Mouse (Mus musculus) kidney, postnatal 14 days (tissue): ENCODE results near the gene Lipo1.
"Not testable (repeated sequence)": the region's sequence is repeated elsewhere in the genome, so short reads cannot be mapped to it uniquely, and the experiment has no call there.

Experiments used
- DNase-seq: peaks from one replicate; pipeline ENCODE4 v3.0.0; 2022; ENCODE audit warnings: mixed read lengths

Lipo1 gene

GRCm38 (mm10) chr19:33787359-33787758 lies at the start of gene Lipo1:
TSS of gene Lipo1 (minus strand) at chr19:33787459.
- DNase-seq = not testable (repeated sequence)

- no peak for DNase-seq
Measured at GRCm38 (mm10) chr19:33786576-33787277, 532 bp downstream of the Lipo1 start.

DNA sequence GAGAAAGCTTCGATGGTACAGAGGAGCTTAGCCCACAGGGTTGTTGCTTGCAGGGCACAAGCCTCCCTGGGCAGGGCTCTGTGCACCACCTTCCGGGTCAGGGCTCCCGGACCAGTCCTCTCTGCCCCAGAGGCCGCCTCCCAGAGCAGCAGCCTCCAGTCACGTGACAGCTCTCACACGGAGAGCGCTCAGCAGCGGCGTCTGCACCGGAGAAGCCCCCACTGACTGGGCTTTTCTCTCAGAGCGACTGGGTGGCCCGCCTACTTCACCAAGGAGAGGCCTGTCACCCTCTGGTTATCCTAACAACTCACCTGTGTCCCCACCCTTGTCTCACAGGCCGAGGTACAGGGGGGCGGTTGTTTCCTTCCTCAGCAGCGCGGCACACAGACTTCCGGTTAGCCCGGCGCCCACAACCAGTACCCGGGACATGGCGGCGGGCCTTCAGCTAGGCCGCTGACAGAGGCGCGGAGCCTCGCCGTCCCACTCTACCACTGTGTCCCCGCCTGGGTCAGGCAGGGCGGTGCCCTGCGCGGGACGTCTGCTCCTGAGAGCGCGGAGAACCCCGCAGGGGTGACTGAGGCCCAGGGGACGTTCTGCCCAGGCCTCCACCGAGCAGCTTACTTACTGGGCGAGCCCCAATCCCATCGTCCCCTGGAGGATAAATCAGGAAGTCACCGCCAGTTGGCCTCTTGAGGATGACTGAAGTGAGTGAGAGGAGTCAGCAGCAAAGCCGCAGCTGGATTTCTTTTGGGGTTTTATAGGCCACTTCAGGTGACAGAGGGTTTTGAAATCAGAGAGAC lies 25.8 kb downstream of the Lipo1 start, which contains the start of gene Lipo3:
TSS of gene Lipo3 (minus strand) at position 665 of the 800 bp plus-strand sequence.
- peak; percentile 40 for DNase-seq

GRCm38 (mm10) chr19:33751259-33751658 lies 36.0 kb downstream of the Lipo1 start, which contains the start of gene Lipo2:
TSS of gene Lipo2 (minus strand) at chr19:33751359.
- not testable (repeated sequence) for DNase-seq
